Mouse (Mus musculus): ENCODE measurements at regions not wholly inside any gene's neighbourhood (a gene's known extent, or its start where the extent isn't known, plus 50 kb on each side); places are given as distances from the start of the nearest gene placed in this dataset.

DNA sequence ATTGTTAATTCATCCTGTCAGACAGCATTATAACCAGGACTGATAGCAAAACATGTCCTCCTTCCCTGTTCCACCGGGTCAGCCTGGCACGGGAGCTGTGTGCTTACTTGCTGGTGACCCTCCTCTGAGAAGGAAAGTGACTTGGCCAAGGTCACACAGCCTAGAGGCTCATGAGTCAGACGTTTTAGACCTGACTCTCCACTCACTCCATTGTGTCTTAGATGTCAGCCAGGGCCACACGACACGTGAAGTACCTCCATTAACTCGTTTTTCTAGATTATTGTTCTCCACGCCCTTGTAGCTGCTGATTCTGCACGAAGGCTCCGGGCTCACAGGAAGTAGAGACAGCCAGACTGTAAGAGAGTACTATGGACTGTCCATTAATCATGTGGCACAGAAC lies 340.8 kb downstream of the Diras2 start:
- DNase-seq (ENCODE audit: low spot score) (no peak), ATAC-seq (replicated peaks; ENCODE audit: low FRiP score) (no peak)
- Histone ChIP-seq H3K4me3 (ENCODE audit: low read depth, low read length) (no peak overlapping the region), H3K36me3 (ENCODE audit: control insufficient read depth, insufficient read depth, low read length) (no peaks in the 10 kb centered on the region), H3K4me2 (ENCODE audit: low read depth, low read length, severe bottlenecking) (no peak overlapping the region), H3K27ac (ENCODE audit: low read depth, low read length) (no peak overlapping the region), H3K4me1 (replicated peaks; ENCODE audit: control insufficient read depth, insufficient read depth, low read length) (peaks cover 3% of the 10 kb centered on the region; the same call in 1 of the 2 replicates), H3K9ac (ENCODE audit: low read length) (no peak overlapping the region), H3K27me3 (ENCODE audit: control insufficient read depth, insufficient read depth, low read length) (no peaks in the 10 kb centered on the region), H3K9me3 (ENCODE audit: control insufficient read depth, low read length) (no peaks in the 10 kb centered on the region)
- WGBS, result 80% methylated on average over 9 of the region's 9 CpGs

DNA sequence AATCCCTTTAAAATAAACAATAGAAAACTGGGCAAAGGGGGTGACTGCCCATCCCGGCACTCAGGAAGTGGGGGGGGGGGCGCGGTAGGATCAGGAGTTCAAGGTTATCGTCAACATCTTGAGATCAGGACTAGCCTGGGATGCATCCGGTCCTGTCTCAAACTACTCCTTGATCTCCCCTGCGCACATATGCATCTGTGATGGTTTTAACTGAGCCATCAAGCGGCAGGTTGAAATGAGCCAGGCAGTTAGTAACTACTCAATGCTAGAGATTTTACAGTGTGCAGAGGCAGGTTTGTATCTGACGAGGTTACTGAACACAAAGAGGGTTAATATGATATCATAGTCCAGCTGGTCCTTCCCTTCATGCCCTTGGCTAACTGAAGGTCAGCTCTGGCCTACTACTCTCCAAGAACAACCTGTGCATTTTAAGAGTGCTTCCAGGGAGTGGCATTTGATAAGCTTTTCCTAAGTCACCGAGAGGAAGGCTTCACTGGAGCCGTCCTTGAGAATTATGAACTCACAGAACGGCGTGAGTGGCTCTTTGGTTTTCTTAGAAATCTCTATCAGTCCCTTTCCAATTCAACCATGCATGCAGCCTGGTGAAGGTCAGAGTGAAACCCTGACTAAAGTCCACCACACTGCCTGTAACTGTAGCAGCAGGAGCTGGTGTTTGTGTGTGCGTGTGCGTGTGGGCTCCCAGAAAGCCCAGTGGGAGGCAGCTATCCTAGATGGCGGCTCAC lies 340.1 kb downstream of the Diras2 start:
- ATAC-seq (replicated peaks; ENCODE audit: low FRiP score), result no peak
- no peak overlapping the region for H3K4me3 ChIP-seq (ENCODE audit: low read depth, low read length)
- no peak overlapping the region for H3K27ac ChIP-seq (ENCODE audit: low read depth, low read length)
- H3K9me3 ChIP-seq (ENCODE audit: control insufficient read depth, low read length), result no peaks in the 10 kb centered on the region
- no peaks in the 10 kb centered on the region for H3K36me3 ChIP-seq (ENCODE audit: control insufficient read depth, insufficient read depth, low read length)
- H3K9ac ChIP-seq (ENCODE audit: low read length), result no peak overlapping the region
- H3K4me2 ChIP-seq (ENCODE audit: low read depth, low read length, severe bottlenecking), result no peak overlapping the region
- no peaks in the 10 kb centered on the region for H3K27me3 ChIP-seq (ENCODE audit: control insufficient read depth, insufficient read depth, low read length)
- WGBS, result 92% methylated on average over 15 of the region's 15 CpGs
- DNase-seq (ENCODE audit: low spot score), result no peak
- H3K4me1 ChIP-seq (replicated peaks; ENCODE audit: control insufficient read depth, insufficient read depth, low read length), result peaks cover 3% of the 10 kb centered on the region; the same call in 1 of the 2 replicates

DNA sequence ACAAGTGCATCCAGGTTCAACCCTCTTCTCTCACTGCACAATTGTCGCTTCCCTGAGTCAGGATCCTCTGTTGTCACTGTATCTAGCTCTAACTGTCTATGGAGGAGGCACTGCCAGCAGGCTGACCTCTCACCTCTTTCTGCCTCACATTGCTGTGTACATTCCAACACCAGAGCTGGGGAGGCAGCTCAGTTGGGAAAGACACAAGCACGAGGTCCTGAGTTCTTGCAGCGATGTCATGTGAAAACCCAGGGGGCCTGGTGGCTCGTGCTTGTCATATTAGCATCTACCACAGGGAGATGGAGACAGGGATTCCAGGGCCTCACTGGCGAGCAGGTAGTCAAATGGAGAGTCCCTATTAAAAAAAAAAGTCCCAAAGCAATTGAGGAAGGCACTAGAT lies 334.2 kb downstream of the Diras2 start:
- H3K27me3 ChIP-seq (ENCODE audit: control insufficient read depth, insufficient read depth, low read length), result no peaks in the 10 kb centered on the region
- ATAC-seq (replicated peaks; ENCODE audit: low FRiP score), result no peak
- 78% methylated on average over 5 of the region's 5 CpGs for WGBS

DNA sequence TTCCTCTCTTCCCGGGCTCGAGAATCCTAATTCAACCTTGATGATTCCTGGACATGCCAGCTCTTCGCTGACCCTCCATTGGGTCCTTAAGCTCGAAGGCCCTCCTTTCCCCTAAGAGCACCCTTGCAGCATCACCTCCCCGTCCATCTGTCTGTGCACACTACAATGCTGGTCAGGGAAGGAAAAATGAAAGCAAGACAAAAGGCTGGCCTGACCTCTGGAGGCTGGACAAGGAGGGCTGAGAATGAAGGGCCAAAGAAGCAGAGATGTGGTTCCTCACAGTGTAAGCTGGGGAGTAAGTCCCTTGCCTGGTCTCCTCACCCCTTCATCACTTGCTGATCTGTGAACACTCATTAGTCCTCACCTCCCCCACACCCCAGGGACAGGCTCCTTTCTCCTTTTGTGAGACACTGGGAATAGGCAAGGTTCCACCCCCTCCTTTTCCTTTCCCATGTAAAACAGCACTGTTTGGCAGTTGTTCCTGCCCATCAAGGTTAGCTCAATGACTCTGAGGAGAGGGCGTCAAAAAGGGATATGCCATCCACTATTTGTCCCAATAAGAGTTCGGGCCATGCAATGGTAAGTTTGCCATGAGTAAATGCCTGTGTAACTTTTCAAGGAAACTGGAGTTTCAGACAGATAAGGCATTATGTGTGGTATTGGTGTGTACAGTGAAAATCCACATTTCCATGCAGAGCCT lies 332.3 kb downstream of the Diras2 start:
- 79% methylated on average over 7 of the region's 7 CpGs for WGBS
- Histone ChIP-seq H3K9me3 (ENCODE audit: control insufficient read depth, low read length) (no peaks in the 10 kb centered on the region), H3K4me3 (ENCODE audit: low read depth, low read length) (no peak overlapping the region), H3K27me3 (ENCODE audit: control insufficient read depth, insufficient read depth, low read length) (no peaks in the 10 kb centered on the region), H3K27ac (ENCODE audit: low read depth, low read length) (no peak overlapping the region), H3K36me3 (ENCODE audit: control insufficient read depth, insufficient read depth, low read length) (no peaks in the 10 kb centered on the region), H3K4me2 (ENCODE audit: low read depth, low read length, severe bottlenecking) (no peak overlapping the region), H3K9ac (ENCODE audit: low read length) (no peak overlapping the region), H3K4me1 (replicated peaks; ENCODE audit: control insufficient read depth, insufficient read depth, low read length) (peaks cover 4% of the 10 kb centered on the region; the same call in 1 of the 2 replicates)
- ATAC-seq (replicated peaks; ENCODE audit: low FRiP score) (no peak), DNase-seq (ENCODE audit: low spot score) (no peak)

More for the DNA sequence above, 334.2 kb downstream of the Diras2 start:
- no peak overlapping the region for H3K9ac ChIP-seq (ENCODE audit: low read length)
- H3K4me2 ChIP-seq (ENCODE audit: low read depth, low read length, severe bottlenecking), result no peak overlapping the region
- no peaks in the 10 kb centered on the region for H3K36me3 ChIP-seq (ENCODE audit: control insufficient read depth, insufficient read depth, low read length)
- H3K4me3 ChIP-seq (ENCODE audit: low read depth, low read length), result no peak overlapping the region
- peaks cover 7% of the 10 kb centered on the region; the same call in 1 of the 2 replicates for H3K4me1 ChIP-seq (replicated peaks; ENCODE audit: control insufficient read depth, insufficient read depth, low read length)
- no peak overlapping the region for H3K27ac ChIP-seq (ENCODE audit: low read depth, low read length)
- no peaks in the 10 kb centered on the region for H3K9me3 ChIP-seq (ENCODE audit: control insufficient read depth, low read length)
- DNase-seq (ENCODE audit: low spot score), result no peak

DNA sequence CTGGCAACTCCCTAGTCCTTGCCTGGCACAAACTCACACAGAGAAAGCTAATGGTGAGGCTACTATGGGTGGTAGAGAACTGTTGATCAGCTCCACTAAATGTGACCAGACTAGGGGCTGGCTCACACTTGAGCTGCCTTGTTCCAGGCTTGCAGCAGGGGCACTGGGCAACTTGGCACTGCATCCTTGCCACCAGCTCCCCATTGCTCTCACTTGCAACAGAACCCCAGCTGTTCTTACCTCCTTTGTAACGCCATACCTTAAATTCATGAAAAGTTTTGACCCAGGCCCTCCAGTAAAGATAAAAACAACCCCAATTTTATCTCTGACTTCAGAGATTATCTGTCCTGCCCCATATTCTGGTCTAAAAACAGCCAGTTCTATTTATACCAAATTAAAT lies 328.7 kb downstream of the Diras2 start:
- no peak for DNase-seq (ENCODE audit: low spot score)
- ATAC-seq (replicated peaks; ENCODE audit: low FRiP score), result no peak
- H3K36me3 ChIP-seq (ENCODE audit: control insufficient read depth, insufficient read depth, low read length), result no peaks in the 10 kb centered on the region
- H3K9me3 ChIP-seq (ENCODE audit: control insufficient read depth, low read length), result no peaks in the 10 kb centered on the region
- H3K4me3 ChIP-seq (ENCODE audit: low read depth, low read length), result no peak overlapping the region
- H3K4me2 ChIP-seq (ENCODE audit: low read depth, low read length, severe bottlenecking), result no peak overlapping the region
- H3K27me3 ChIP-seq (ENCODE audit: control insufficient read depth, insufficient read depth, low read length), result no peaks in the 10 kb centered on the region
- H3K4me1 ChIP-seq (replicated peaks; ENCODE audit: control insufficient read depth, insufficient read depth, low read length), result 0 out of 2 replicates have a peak, but pooled peaks cover 4% of the 10 kb centered on the region
- WGBS, result 88% methylated on average over 1 of the region's 1 CpGs
- no peak overlapping the region for H3K27ac ChIP-seq (ENCODE audit: low read depth, low read length)
- no peak overlapping the region for H3K9ac ChIP-seq (ENCODE audit: low read length)

DNA sequence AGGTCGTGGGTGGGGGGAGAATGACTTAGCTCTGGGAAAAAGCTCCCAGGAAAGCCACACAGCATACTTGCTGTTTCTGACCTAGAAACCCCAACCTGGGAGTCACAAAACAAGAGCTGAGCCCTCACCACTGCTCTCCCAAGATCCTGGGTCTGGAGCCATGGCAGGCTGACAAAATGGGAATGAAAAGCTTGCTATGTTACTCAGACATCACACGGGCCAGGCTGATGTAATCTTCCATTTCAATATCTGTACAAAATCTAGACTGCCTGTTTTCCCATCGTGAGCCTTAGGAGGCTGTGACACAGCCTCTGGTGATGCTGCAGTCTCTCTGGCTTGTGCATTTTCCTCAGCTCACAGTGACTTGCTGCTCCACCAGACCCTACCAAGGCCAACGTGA lies 325.1 kb downstream of the Diras2 start:
- ATAC-seq (replicated peaks; ENCODE audit: low FRiP score) (no peak), DNase-seq (ENCODE audit: low spot score) (no peak)
- H3K4me2 ChIP-seq (ENCODE audit: low read depth, low read length, severe bottlenecking), result no peak overlapping the region
- WGBS, result 85% methylated on average over 4 of the region's 4 CpGs
- H3K9ac ChIP-seq (ENCODE audit: low read length), result no peak overlapping the region
- H3K4me3 ChIP-seq (ENCODE audit: low read depth, low read length), result no peak overlapping the region
- no peak overlapping the region for H3K27ac ChIP-seq (ENCODE audit: low read depth, low read length)
- no peaks in the 10 kb centered on the region for H3K9me3 ChIP-seq (ENCODE audit: control insufficient read depth, low read length)
- H3K4me1 ChIP-seq (replicated peaks; ENCODE audit: control insufficient read depth, insufficient read depth, low read length), result no peaks in the 10 kb centered on the region
- no peaks in the 10 kb centered on the region for H3K36me3 ChIP-seq (ENCODE audit: control insufficient read depth, insufficient read depth, low read length)
- H3K27me3 ChIP-seq (ENCODE audit: control insufficient read depth, insufficient read depth, low read length), result no peaks in the 10 kb centered on the region

DNA sequence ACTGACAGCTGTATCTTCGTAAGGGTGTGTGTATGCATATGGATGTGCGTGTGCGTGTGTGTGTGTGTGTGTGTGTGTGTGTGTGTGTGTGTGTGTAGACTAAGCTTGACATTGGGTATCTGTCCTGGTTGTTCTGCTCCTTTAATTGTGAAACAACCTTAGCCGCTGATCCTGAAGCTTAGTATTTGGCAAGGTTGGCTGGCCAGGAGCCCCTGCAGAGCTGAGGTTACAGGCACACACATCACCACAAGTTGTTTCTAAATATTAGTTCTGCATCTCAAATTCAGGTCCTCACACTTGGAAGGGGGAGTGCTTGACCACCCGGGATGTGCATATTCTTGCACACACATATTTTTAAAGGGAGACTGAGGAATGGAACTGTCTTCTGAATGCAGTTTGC lies 314.7 kb downstream of the Diras2 start:
- H3K9me3 ChIP-seq (ENCODE audit: control insufficient read depth, low read length), result no peaks in the 10 kb centered on the region
- no peak overlapping the region for H3K27ac ChIP-seq (ENCODE audit: low read depth, low read length)
- H3K4me3 ChIP-seq (ENCODE audit: low read depth, low read length), result no peak overlapping the region
- H3K4me2 ChIP-seq (ENCODE audit: low read depth, low read length, severe bottlenecking), result no peak overlapping the region
- H3K4me1 ChIP-seq (replicated peaks; ENCODE audit: control insufficient read depth, insufficient read depth, low read length), result 0 out of 2 replicates have a peak, but pooled peaks cover 2% of the 10 kb centered on the region
- no peaks in the 10 kb centered on the region for H3K27me3 ChIP-seq (ENCODE audit: control insufficient read depth, insufficient read depth, low read length)
- ATAC-seq (replicated peaks; ENCODE audit: low FRiP score) (no peak), DNase-seq (ENCODE audit: low spot score) (no peak)
- H3K9ac ChIP-seq (ENCODE audit: low read length), result no peak overlapping the region
- WGBS, result 88% methylated on average over 5 of the region's 5 CpGs
- H3K36me3 ChIP-seq (ENCODE audit: control insufficient read depth, insufficient read depth, low read length), result no peaks in the 10 kb centered on the region

DNA sequence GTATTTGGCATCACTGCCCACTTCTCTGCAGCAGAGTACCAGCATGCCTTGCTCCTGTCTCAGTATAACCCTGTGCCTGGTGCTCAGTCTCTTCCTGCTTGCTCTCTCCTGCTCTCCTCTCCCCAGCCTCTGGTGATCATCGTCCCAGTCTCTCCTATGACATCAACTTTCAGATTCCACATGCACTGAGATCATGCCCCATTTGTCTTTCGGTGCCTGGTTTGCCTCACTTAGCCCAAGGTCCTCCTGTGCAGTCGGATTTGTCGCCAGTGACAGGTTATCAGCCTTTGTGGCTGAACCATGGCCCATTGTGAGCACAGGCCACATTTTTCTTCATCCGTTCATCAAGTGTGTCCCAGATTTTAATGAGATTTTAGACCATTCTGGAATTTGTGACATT lies 314.0 kb downstream of the Diras2 start:
- Histone ChIP-seq H3K9me3 (ENCODE audit: control insufficient read depth, low read length) (no peaks in the 10 kb centered on the region), H3K4me1 (replicated peaks; ENCODE audit: control insufficient read depth, insufficient read depth, low read length) (0 out of 2 replicates have a peak, but pooled peaks cover 2% of the 10 kb centered on the region), H3K9ac (ENCODE audit: low read length) (no peak overlapping the region), H3K36me3 (ENCODE audit: control insufficient read depth, insufficient read depth, low read length) (no peaks in the 10 kb centered on the region), H3K4me3 (ENCODE audit: low read depth, low read length) (no peak overlapping the region), H3K27me3 (ENCODE audit: control insufficient read depth, insufficient read depth, low read length) (no peaks in the 10 kb centered on the region), H3K4me2 (ENCODE audit: low read depth, low read length, severe bottlenecking) (no peak overlapping the region), H3K27ac (ENCODE audit: low read depth, low read length) (no peak overlapping the region)
- WGBS, result 82% methylated on average over 5 of the region's 5 CpGs
- ATAC-seq (replicated peaks; ENCODE audit: low FRiP score) (no peak), DNase-seq (ENCODE audit: low spot score) (no peak)
